Mouse (Mus musculus) forebrain, embryonic 13.5 days (tissue): Measurements from ENCODE around the gene Wbp1. TPM values are rescaled to one million over a fixed set of nuclear protein-coding genes. Genes with fewer than 3 reads are reported as not detected.
A peak's percentile ranks its signal among the peaks of the same experiment; 100 is the strongest.

Source experiments
- ATAC-seq: fragments of 200-750 bp; cut with Nextera tagmentation; 2 replicates; pipeline ENCODE4 v1.8.0; 2017
- H3K27ac ChIP-seq: fragments of 300-500 bp; sonication (generic); 2 replicates; pipeline ENCODE4 v1.5.1; 2015; ENCODE audit warnings: inconsistent platforms, mild to moderate bottlenecking, moderate library complexity
- H3K27me3 ChIP-seq: fragments of 300-500 bp; sonication (generic); 2 replicates; pipeline ENCODE4 v1.6.1; 2015; ENCODE audit warnings: mild to moderate bottlenecking, inconsistent platforms
- H3K36me3 ChIP-seq: fragments of 300-500 bp; sonication (generic); 2 replicates; pipeline ENCODE4 v1.6.1; 2015; ENCODE audit warnings: mild to moderate bottlenecking, inconsistent platforms; ENCODE audit not compliant: poor library complexity, severe bottlenecking
- H3K4me1 ChIP-seq: fragments of 300-500 bp; sonication (generic); 2 replicates; pipeline ENCODE4 v1.6.1; 2015; ENCODE audit warnings: inconsistent platforms
- H3K4me2 ChIP-seq: fragments of 300-500 bp; sonication (generic); 2 replicates; pipeline ENCODE4 v1.6.1; 2015; ENCODE audit warnings: inconsistent platforms, mild to moderate bottlenecking, moderate library complexity
- H3K4me3 ChIP-seq: fragments of 300-500 bp; sonication (generic); 2 replicates; pipeline ENCODE4 v1.5.1; 2015; ENCODE audit warnings: mild to moderate bottlenecking, inconsistent platforms
- H3K9ac ChIP-seq: fragments of 300-500 bp; sonication (generic); 2 replicates; pipeline ENCODE4 v1.6.1; 2015; ENCODE audit warnings: mild to moderate bottlenecking, inconsistent platforms
- H3K9me3 ChIP-seq: fragments of 300-500 bp; sonication (generic); replicated peaks from 2 replicates; pipeline ENCODE4 v1.6.1; 2016; ENCODE audit warnings: inconsistent platforms
- WGBS: fragments of 180-500 bp; shearing (Covaris S2); methylation state at CpG from one replicate; pipeline ENCODE4 v1.1.7; 2015; 5-methylcytosine and 5-hydroxymethylcytosine counted together
- polyA plus RNA-seq: library from polyadenylated mRNA; unstranded; fragments of >200 nt; fragmentation: Nextera tagmentation; extraction: Ambion mirVana; gene quantifications from 2 replicates; pipeline ENCODE4 v1.2.1, GENCODE M21; 2015

The Wbp1 gene
- polyA plus RNA-seq, 1 experiment from 2014 or later, result 239 TPM

- Histone ChIP-seq H3K36me3 (no peaks in the 10 kb centered on the region), H3K9me3 (no peaks in the 10 kb centered on the region), H3K4me1 (peaks cover 41% of the 10 kb centered on the region), H3K27me3 (peaks cover 31% of the 10 kb centered on the region), H3K27ac (peak overlapping the region; percentile 78), H3K9ac (peak overlapping the region; percentile 70), H3K4me3 (peak overlapping the region; percentile 41), H3K4me2 (peak overlapping the region; percentile 67)
- ATAC-seq, result peak; percentile 59
- under 1% methylated on average over 12 of the region's 12 CpGs for WGBS
These were observed 16.2 kb upstream of the Wbp1 start for GRCm38 (mm10) chr6:83137576-83137950.

- H3K4me1 ChIP-seq, result peaks cover 36% of the 10 kb centered on the region
These were observed 15.7 kb upstream of the Wbp1 start for GRCm38 (mm10) chr6:83136881-83137575.

GRCm38 (mm10) chr6:83136291-83136880, 15.0 kb upstream of the Wbp1 start:
- H3K9me3 ChIP-seq, result no peaks in the 10 kb centered on the region
- peaks cover 32% of the 10 kb centered on the region for H3K4me1 ChIP-seq
- peak overlapping the region; percentile 41 for H3K4me3 ChIP-seq
- WGBS, result 12% methylated on average over 5 of the region's 5 CpGs
- H3K27ac ChIP-seq, result peak overlapping the region; percentile 78
- ATAC-seq, result no peak
- H3K9ac ChIP-seq, result peak overlapping the region; percentile 70
- H3K4me2 ChIP-seq, result peak overlapping the region; percentile 67
- H3K36me3 ChIP-seq, result no peaks in the 10 kb centered on the region
- peaks cover 25% of the 10 kb centered on the region for H3K27me3 ChIP-seq

More at GRCm38 (mm10) chr6:83136881-83137575, 15.7 kb upstream of the Wbp1 start:
- Histone ChIP-seq H3K4me2 (peak overlapping the region; percentile 67), H3K9ac (peak overlapping the region; percentile 70), H3K36me3 (no peaks in the 10 kb centered on the region), H3K27ac (peak overlapping the region; percentile 78), H3K27me3 (peaks cover 26% of the 10 kb centered on the region), H3K9me3 (no peaks in the 10 kb centered on the region), H3K4me3 (peak overlapping the region; percentile 41)
- WGBS, result 0% methylated on average over 24 of the region's 26 CpGs
- peak; percentile 72 for ATAC-seq

GRCm38 (mm10) chr6:83135571-83136161, 14.3 kb upstream of the Wbp1 start:
- 4% methylated on average over 35 of the region's 37 CpGs for WGBS

GRCm38 (mm10) chr6:83134951-83135513, 13.7 kb upstream of the Wbp1 start, which contains the start of gene Rtkn:
Gene Rtkn, plus strand, starts transcription at chr6:83135463.
- Histone ChIP-seq H3K9me3 (no peaks in the 10 kb centered on the region), H3K4me3 (peak within 1 kb of the TSS; percentile 10; the same call in 1 of the 2 replicates), H3K9ac (peak within 1 kb of the TSS; percentile 10; the same call in 1 of the 2 replicates), H3K27ac (no peak within 1 kb of the TSS), H3K4me2 (peak within 1 kb of the TSS; percentile 67), H3K27me3 (peaks cover 25% of the 10 kb centered on the region), H3K4me1 (peaks cover 32% of the 10 kb centered on the region), H3K36me3 (no peaks in the 10 kb centered on the region)
- no peak for ATAC-seq
- WGBS, result 58% methylated on average over 7 of the region's 7 CpGs

More at GRCm38 (mm10) chr6:83135571-83136161, 14.3 kb upstream of the Wbp1 start:
- peak overlapping the region; percentile 67 for H3K4me2 ChIP-seq
- no peak overlapping the region for H3K27ac ChIP-seq
- no peaks in the 10 kb centered on the region for H3K9me3 ChIP-seq
- H3K9ac ChIP-seq, result peak overlapping the region; percentile 10; the same call in 1 of the 2 replicates
- peaks cover 25% of the 10 kb centered on the region for H3K27me3 ChIP-seq
- H3K36me3 ChIP-seq, result no peaks in the 10 kb centered on the region
- ATAC-seq, result no peak
- peaks cover 32% of the 10 kb centered on the region for H3K4me1 ChIP-seq
- H3K4me3 ChIP-seq, result peak overlapping the region; percentile 10; the same call in 1 of the 2 replicates

- peaks cover 32% of the 10 kb centered on the region for H3K4me1 ChIP-seq
- H3K9ac ChIP-seq, result no peak overlapping the region
- no peaks in the 10 kb centered on the region for H3K36me3 ChIP-seq
- peaks cover 25% of the 10 kb centered on the region for H3K27me3 ChIP-seq
- no peak overlapping the region for H3K27ac ChIP-seq
- no peak overlapping the region for H3K4me3 ChIP-seq
- 72% methylated on average over 3 of the region's 3 CpGs for WGBS
- H3K9me3 ChIP-seq, result no peaks in the 10 kb centered on the region
- ATAC-seq, result no peak
- no peak overlapping the region for H3K4me2 ChIP-seq
These were observed 12.9 kb upstream of the Wbp1 start for GRCm38 (mm10) chr6:83134226-83134625.

- no peak for ATAC-seq
- no peak overlapping the region for H3K4me3 ChIP-seq
- no peak overlapping the region for H3K27ac ChIP-seq
- H3K9me3 ChIP-seq, result no peaks in the 10 kb centered on the region
- H3K9ac ChIP-seq, result no peak overlapping the region
- peaks cover 19% of the 10 kb centered on the region for H3K4me1 ChIP-seq
- WGBS, result 86% methylated on average over 9 of the region's 9 CpGs
- H3K36me3 ChIP-seq, result no peaks in the 10 kb centered on the region
- H3K4me2 ChIP-seq, result no peak overlapping the region
- peaks cover 25% of the 10 kb centered on the region for H3K27me3 ChIP-seq
These were observed 11.0 kb upstream of the Wbp1 start for GRCm38 (mm10) chr6:83132176-83132919.

GRCm38 (mm10) chr6:83131469-83132034, 10.2 kb upstream of the Wbp1 start:
- no peaks in the 10 kb centered on the region for H3K36me3 ChIP-seq
- 84% methylated on average over 6 of the region's 6 CpGs for WGBS
- ATAC-seq, result no peak
- no peak overlapping the region for H3K27ac ChIP-seq
- peaks cover 11% of the 10 kb centered on the region for H3K4me1 ChIP-seq
- no peak overlapping the region for H3K4me3 ChIP-seq
- H3K9ac ChIP-seq, result no peak overlapping the region
- no peak overlapping the region for H3K4me2 ChIP-seq
- no peaks in the 10 kb centered on the region for H3K9me3 ChIP-seq
- H3K27me3 ChIP-seq, result peaks cover 23% of the 10 kb centered on the region

- Histone ChIP-seq H3K4me3 (no peak overlapping the region), H3K27me3 (no peaks in the 10 kb centered on the region), H3K9ac (no peak overlapping the region), H3K36me3 (no peaks in the 10 kb centered on the region), H3K27ac (no peak overlapping the region), H3K4me1 (peaks cover 26% of the 10 kb centered on the region), H3K9me3 (no peaks in the 10 kb centered on the region), H3K4me2 (no peak overlapping the region)
- no peak for ATAC-seq
- WGBS, result 96% methylated on average over 5 of the region's 5 CpGs
These were observed 6.1 kb upstream of the Wbp1 start for GRCm38 (mm10) chr6:83127419-83127818.

- Histone ChIP-seq H3K9ac (peak within 1 kb of the TSS; percentile 77), H3K4me2 (peak within 1 kb of the TSS; percentile 91), H3K9me3 (no peaks in the 10 kb centered on the region), H3K27me3 (no peaks in the 10 kb centered on the region), H3K4me1 (peaks cover 38% of the 10 kb centered on the region), H3K4me3 (peak within 1 kb of the TSS; percentile 72), H3K36me3 (no peaks in the 10 kb centered on the region), H3K27ac (peak within 1 kb of the TSS; percentile 40)
- WGBS, result 15% methylated on average over 5 of the region's 5 CpGs
- no peak for ATAC-seq
These were observed 4.0 kb upstream of the Wbp1 start, which contains the start of gene Ino80b for GRCm38 (mm10) chr6:83125331-83125730. Gene Ino80b, minus strand, starts transcription at chr6:83125431.

- H3K9ac ChIP-seq, result peak overlapping the region; percentile 77
- H3K27ac ChIP-seq, result peak overlapping the region; percentile 40
- ATAC-seq, result peak; percentile 12
- WGBS, result under 1% methylated on average over 30 of the region's 30 CpGs
- no peaks in the 10 kb centered on the region for H3K9me3 ChIP-seq
- peak overlapping the region; percentile 72 for H3K4me3 ChIP-seq
- no peaks in the 10 kb centered on the region for H3K36me3 ChIP-seq
- peak overlapping the region; percentile 91 for H3K4me2 ChIP-seq
- no peaks in the 10 kb centered on the region for H3K27me3 ChIP-seq
- peaks cover 42% of the 10 kb centered on the region for H3K4me1 ChIP-seq
These were observed 3.5 kb upstream of the Wbp1 start for GRCm38 (mm10) chr6:83124851-83125312.
